Mouse (Mus musculus): ENCODE measurements around the gene Mdk. TPM values are rescaled to one million over a fixed set of nuclear protein-coding genes. Genes with fewer than 3 reads are reported as not detected.

The Mdk gene
- polyA plus RNA-seq, 1 experiment from 2014 or later: 6.8 TPM

DNA sequence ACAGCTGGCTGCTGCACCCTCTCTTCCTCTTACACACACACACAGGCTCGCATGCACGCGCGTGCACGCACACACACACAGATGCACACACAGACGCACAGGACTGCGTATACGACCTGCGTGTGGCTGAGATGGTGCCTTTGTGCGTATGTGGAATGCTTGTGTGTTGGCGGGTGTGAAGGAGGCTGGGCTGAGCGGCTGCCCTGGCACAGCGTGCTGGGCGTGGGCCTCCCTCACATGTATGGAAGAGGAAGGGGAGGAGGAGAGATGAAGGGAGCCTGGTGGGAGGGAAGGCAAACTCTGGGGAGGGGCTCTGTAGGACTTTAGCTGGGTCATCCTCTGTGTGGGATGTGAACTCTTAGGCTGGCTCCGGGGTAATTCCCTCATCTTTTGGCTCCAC, 6.7 kb downstream of the Mdk start:
- ATAC-seq (no peak), DNase-seq (no peak)
- Histone ChIP-seq H3K4me3 (ENCODE audit: low read depth, low read length) (no peak overlapping the region), H3K27ac (ENCODE audit: low read depth) (no peak overlapping the region), H3K9ac (replicated peaks) (no peak overlapping the region), H3K4me1 (ENCODE audit: insufficient read depth) (peaks cover 32% of the 10 kb centered on the region), H3K36me3 (replicated peaks; ENCODE audit: insufficient read depth, low read length) (no peaks in the 10 kb centered on the region), H3K27me3 (ENCODE audit: insufficient read depth, low read length) (peaks cover 56% of the 10 kb centered on the region), H3K4me2 (ENCODE audit: low read depth, low read length) (no peak overlapping the region), H3K9me3 (ENCODE audit: low read length) (no peaks in the 10 kb centered on the region)
- 76% methylated on average over 15 of the region's 15 CpGs for WGBS (ENCODE audit: insufficient replicate concordance)
- no peak for TF ChIP-seq CTCF (IDR thresholded peaks at IDR 0.05; ENCODE audit: low read depth)
- no peak for TF ChIP-seq EP300 (IDR thresholded peaks at IDR 0.05; ENCODE audit: low read depth)

DNA sequence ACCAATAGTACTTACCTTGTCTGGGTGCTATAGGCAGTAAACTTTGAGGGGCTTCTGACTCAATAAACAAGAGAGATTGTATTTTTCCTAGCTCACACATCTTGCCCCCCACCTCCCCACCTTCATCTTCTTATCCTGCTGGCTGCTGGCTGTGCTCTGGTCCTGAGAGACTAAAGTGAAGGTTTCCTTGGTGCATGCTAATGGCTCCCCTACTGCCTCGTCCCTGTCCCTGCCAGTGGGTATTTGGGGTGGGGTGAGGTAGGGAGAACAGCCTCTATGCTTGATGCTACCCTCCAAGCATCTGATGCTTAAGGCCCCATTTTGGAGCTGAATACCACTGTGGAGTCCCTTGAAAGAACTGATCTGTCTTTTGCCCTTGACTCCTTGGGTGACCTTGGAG, 7.4 kb downstream of the Mdk start:
- 81% methylated on average over 1 of the region's 1 CpGs for WGBS (ENCODE audit: insufficient replicate concordance)
- H3K4me2 ChIP-seq (ENCODE audit: low read depth, low read length): no peak overlapping the region
- H3K4me3 ChIP-seq (ENCODE audit: low read depth, low read length): no peak overlapping the region
- no peaks in the 10 kb centered on the region for H3K9me3 ChIP-seq (ENCODE audit: low read length)
- no peak for DNase-seq
- no peak overlapping the region for H3K9ac ChIP-seq (replicated peaks)
- H3K36me3 ChIP-seq (replicated peaks; ENCODE audit: insufficient read depth, low read length): no peaks in the 10 kb centered on the region
- H3K27me3 ChIP-seq (ENCODE audit: insufficient read depth, low read length): peaks cover 57% of the 10 kb centered on the region
- ATAC-seq: no peak
- peaks cover 30% of the 10 kb centered on the region for H3K4me1 ChIP-seq (ENCODE audit: insufficient read depth)
- H3K27ac ChIP-seq (ENCODE audit: low read depth): no peak overlapping the region
- TF ChIP-seq EP300 (IDR thresholded peaks at IDR 0.05; ENCODE audit: low read depth) (no peak), CTCF (IDR thresholded peaks at IDR 0.05; ENCODE audit: low read depth) (no peak)

DNA sequence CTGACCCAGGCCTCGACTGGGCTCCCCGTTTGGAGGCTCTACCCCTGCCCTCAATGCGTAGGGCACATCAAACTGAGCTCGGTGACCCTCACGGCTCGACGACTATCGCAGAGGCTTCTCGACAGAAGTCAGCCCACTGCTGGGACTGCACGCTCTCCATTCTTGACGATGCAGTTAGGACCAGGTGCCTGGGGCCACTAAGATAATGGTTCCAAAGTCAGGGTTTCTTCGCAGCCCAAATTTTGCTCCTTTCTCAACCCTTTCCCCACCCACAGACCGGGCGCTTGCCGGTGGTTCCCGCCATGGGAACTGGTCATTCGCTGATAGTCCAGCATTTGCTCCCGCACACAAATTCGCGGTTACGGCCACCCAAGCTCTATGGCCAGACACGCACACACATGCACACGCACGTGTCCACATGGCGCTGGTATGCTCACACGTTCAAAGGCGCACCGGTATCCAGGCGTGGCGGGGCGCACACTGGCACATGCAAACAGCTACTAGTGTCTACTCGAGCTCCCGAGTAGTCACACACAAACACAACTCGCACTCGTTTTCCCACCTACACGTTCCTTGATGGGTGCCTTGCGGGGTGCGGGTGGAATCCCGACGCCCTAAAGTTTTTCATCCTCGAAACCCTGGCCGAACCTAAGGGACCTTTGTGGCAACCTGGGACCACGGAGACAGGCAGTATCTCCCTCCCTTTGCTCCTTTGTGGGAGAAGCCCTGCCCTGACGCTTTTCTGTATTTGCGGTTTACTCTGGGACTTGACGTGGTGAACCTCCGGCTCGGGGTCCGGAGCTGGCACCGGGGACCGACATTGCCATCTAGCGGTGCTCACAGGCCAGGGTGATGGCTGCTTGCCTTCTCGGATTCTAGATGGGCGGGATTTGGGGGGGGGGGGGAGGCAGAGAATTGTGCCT, 8.4 kb downstream of the Mdk start:
- 2% methylated on average over 54 of the region's 54 CpGs for WGBS (ENCODE audit: insufficient replicate concordance)
- Histone ChIP-seq H3K36me3 (replicated peaks; ENCODE audit: insufficient read depth, low read length) (no peaks in the 10 kb centered on the region), H3K4me1 (ENCODE audit: insufficient read depth) (peaks cover 30% of the 10 kb centered on the region), H3K27ac (ENCODE audit: low read depth) (no peak overlapping the region), H3K4me2 (ENCODE audit: low read depth, low read length) (peak overlapping the region; percentile 80), H3K27me3 (ENCODE audit: insufficient read depth, low read length) (peaks cover 55% of the 10 kb centered on the region), H3K9me3 (ENCODE audit: low read length) (no peaks in the 10 kb centered on the region), H3K4me3 (ENCODE audit: low read depth, low read length) (peak overlapping the region; percentile 52), H3K9ac (replicated peaks) (0 out of 2 replicates have a peak overlapping the region, but pooled peaks have one; percentile 7)
- ATAC-seq: peak; percentile 37; the same call in 1 of the 2 replicates
- DNase-seq: peak; percentile 79
- TF ChIP-seq CTCF (IDR thresholded peaks at IDR 0.05; ENCODE audit: low read depth) (peak; percentile 81), EP300 (IDR thresholded peaks at IDR 0.05; ENCODE audit: low read depth) (no peak)

DNA sequence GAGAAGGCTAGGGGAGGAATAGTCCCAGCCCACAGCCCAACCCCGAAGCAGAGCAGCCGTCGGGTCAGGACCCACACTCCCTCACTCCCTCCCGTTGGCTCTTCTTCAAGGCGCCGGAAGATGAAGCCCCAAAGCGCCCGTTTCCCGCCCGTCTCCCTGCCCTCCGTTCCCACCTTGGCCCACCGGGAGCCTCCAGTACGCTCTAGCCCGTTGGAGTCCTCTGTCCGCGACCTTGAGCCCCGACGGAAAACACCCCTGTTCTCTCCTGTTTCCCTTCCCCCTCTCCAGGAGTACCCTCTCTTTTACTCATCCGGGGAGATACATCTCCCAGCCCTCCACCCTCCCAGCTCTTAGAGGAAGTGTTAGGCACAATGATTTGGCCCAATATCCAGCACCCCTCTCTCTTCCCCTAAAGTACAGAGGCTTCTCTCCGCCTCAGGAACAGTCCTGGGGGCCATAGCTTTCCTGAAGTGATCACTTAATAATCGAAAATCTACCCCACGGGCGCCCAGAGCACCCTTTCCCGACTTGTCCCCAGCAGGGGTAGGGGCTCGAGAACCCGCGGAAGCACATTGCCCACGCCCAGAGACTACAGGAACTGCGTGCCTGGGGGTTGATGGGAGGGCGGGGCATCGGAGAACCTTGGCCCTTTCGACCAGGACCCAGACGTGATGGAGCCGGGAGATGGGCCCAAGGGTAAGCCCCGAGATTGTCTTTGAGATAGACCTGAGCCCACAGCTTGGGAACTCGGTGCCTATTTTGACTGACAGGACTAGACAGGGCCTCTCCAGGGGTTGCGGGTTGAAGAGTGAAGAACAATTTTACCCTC, 9.3 kb downstream of the Mdk start:
- H3K4me1 ChIP-seq (ENCODE audit: insufficient read depth): peaks cover 30% of the 10 kb centered on the region
- no peaks in the 10 kb centered on the region for H3K9me3 ChIP-seq (ENCODE audit: low read length)
- peak overlapping the region; percentile 52 for H3K4me3 ChIP-seq (ENCODE audit: low read depth, low read length)
- peaks cover 6% of the 10 kb centered on the region for H3K36me3 ChIP-seq (replicated peaks; ENCODE audit: insufficient read depth, low read length)
- H3K4me2 ChIP-seq (ENCODE audit: low read depth, low read length): peak overlapping the region; percentile 80
- peak; percentile 22 for DNase-seq
- TF ChIP-seq EP300 (IDR thresholded peaks at IDR 0.05; ENCODE audit: low read depth) (no peak), CTCF (IDR thresholded peaks at IDR 0.05; ENCODE audit: low read depth) (no peak)
- 4% methylated on average over 33 of the region's 37 CpGs for WGBS (ENCODE audit: insufficient replicate concordance)
- no peak overlapping the region for H3K9ac ChIP-seq (replicated peaks)
- ATAC-seq: no peak
- peaks cover 49% of the 10 kb centered on the region for H3K27me3 ChIP-seq (ENCODE audit: insufficient read depth, low read length)
- no peak overlapping the region for H3K27ac ChIP-seq (ENCODE audit: low read depth)

DNA sequence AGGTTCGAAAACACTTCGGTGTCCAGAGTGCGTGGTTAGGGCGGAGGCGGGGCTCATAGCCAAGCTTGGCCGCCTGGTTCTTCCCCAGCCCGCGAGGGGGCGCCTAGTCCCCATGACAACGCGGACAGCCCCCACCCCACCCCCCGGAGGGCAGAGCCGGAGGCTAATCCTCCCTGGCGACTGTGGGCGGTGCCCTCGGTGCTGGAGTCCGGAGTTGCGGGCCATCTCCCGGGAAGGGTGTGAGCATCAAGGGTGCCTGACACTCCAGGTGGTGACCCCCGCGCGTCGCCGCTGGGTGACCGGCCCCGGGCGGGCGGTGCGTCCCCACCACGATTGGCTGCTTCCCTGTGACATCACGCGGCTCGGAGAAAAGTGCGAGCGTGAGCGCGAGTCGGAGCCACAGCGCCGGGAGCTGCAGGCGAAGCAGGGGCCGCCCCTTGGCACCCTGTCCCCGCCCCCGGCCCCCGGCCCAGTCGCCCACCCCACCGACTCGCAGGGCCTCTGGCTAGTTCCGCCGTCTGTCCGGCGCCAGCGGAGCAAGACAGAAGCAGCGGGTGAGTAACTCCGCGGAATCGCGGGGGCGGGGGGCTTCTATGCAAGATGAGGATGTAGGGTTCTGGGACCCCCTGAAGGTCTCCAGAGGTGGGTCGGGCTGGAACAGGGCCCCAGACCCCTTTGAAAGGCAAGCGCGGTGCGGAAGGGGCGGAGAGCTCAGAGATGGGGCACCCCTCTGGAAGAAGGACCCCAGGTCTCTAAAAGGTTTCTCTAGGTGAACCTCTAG, 10.1 kb downstream of the Mdk start:
- Histone ChIP-seq H3K4me1 (ENCODE audit: insufficient read depth) (peaks cover 30% of the 10 kb centered on the region), H3K27ac (ENCODE audit: low read depth) (no peak overlapping the region), H3K36me3 (replicated peaks; ENCODE audit: insufficient read depth, low read length) (peaks cover 13% of the 10 kb centered on the region), H3K4me3 (ENCODE audit: low read depth, low read length) (peak overlapping the region; percentile 52), H3K4me2 (ENCODE audit: low read depth, low read length) (peak overlapping the region; percentile 80), H3K9ac (replicated peaks) (no peak overlapping the region), H3K27me3 (ENCODE audit: insufficient read depth, low read length) (peaks cover 49% of the 10 kb centered on the region), H3K9me3 (ENCODE audit: low read length) (no peaks in the 10 kb centered on the region)
- TF ChIP-seq EP300 (IDR thresholded peaks at IDR 0.05; ENCODE audit: low read depth) (no peak), CTCF (IDR thresholded peaks at IDR 0.05; ENCODE audit: low read depth) (peak; percentile 58)
- WGBS (ENCODE audit: insufficient replicate concordance): under 1% methylated on average over 64 of the region's 64 CpGs
- ATAC-seq (peak; percentile 54), DNase-seq (peak; percentile 68)
